Mouse (Mus musculus): ENCODE measurements around the gene Tmem150c. TPM values are rescaled to one million over a fixed set of nuclear protein-coding genes. Genes with fewer than 3 reads are reported as not detected.

Tmem150c gene
- polyA plus RNA-seq, 1 experiment from 2014 or later = 51.9 TPM

DNA sequence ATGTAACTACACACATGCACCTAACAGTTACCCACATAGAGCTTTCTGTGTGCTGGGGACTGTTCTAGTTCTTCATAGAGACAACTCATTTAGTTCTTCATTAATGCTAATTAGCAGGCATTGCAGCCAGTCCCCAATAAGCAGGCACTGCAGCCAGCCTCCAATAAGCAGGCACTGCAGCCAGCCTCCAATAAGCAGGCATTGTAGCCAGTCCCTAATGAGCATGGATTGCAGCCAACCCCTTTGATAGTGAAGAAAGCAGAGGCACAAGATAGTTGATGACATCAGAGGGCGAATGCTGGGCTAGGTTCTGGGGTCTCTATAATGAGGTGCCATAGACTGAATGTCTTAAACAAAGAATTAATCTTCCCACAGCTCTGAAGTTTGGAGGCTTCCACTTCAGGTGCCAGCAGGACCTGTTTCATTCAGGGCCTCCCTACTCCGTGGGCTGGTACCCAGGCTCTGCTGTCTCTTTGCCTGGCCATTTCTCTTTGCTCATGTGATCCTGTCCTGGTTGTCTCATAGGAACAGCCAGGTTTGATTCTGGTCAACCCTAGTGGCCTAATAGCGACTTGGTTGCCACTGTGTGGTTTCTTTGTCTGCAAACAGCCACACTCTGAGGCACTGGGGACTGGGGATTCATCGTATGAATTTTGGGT is 18.6 kb upstream of the Tmem150c start:
- WGBS = 71% methylated on average over 4 of the region's 4 CpGs
- Histone ChIP-seq H3K36me3 (ENCODE audit: control insufficient read depth, insufficient read depth, low read length) (no peaks in the 10 kb centered on the region), H3K27ac (ENCODE audit: low read length) (no peak overlapping the region), H3K27me3 (ENCODE audit: control insufficient read depth, insufficient read depth, low read depth, low read length) (no peaks in the 10 kb centered on the region), H3K4me1 (ENCODE audit: control insufficient read depth, insufficient read depth, low read length) (peaks cover 11% of the 10 kb centered on the region), H3K9me3 (replicated peaks; ENCODE audit: control insufficient read depth, low read length, poor library complexity, severe bottlenecking) (no peaks in the 10 kb centered on the region), H3K4me3 (ENCODE audit: low read depth, low read length) (no peak overlapping the region), H3K9ac (ENCODE audit: low read depth, low read length) (no peak overlapping the region), H3K4me2 (ENCODE audit: low read length) (no peak overlapping the region)
- ATAC-seq = peak; percentile 77

GRCm38 (mm10) chr5:100177547-100177946 is 17.9 kb upstream of the Tmem150c start:
- peaks cover 11% of the 10 kb centered on the region for H3K4me1 ChIP-seq (ENCODE audit: control insufficient read depth, insufficient read depth, low read length)
- H3K27me3 ChIP-seq (ENCODE audit: control insufficient read depth, insufficient read depth, low read depth, low read length) = no peaks in the 10 kb centered on the region
- no peak overlapping the region for H3K4me2 ChIP-seq (ENCODE audit: low read length)
- H3K4me3 ChIP-seq (ENCODE audit: low read depth, low read length) = no peak overlapping the region
- no peak for ATAC-seq
- H3K9ac ChIP-seq (ENCODE audit: low read depth, low read length) = no peak overlapping the region
- no peaks in the 10 kb centered on the region for H3K9me3 ChIP-seq (replicated peaks; ENCODE audit: control insufficient read depth, low read length, poor library complexity, severe bottlenecking)
- WGBS = 62% methylated on average over 3 of the region's 5 CpGs
- no peaks in the 10 kb centered on the region for H3K36me3 ChIP-seq (ENCODE audit: control insufficient read depth, insufficient read depth, low read length)
- H3K27ac ChIP-seq (ENCODE audit: low read length) = no peak overlapping the region

GRCm38 (mm10) chr5:100176096-100176495 is 16.5 kb upstream of the Tmem150c start:
- Histone ChIP-seq H3K4me2 (ENCODE audit: low read length) (no peak overlapping the region), H3K4me1 (ENCODE audit: control insufficient read depth, insufficient read depth, low read length) (peaks cover 11% of the 10 kb centered on the region), H3K27ac (ENCODE audit: low read length) (peak overlapping the region; percentile 6; the same call in 1 of the 2 replicates), H3K4me3 (ENCODE audit: low read depth, low read length) (no peak overlapping the region), H3K9ac (ENCODE audit: low read depth, low read length) (no peak overlapping the region), H3K9me3 (replicated peaks; ENCODE audit: control insufficient read depth, low read length, poor library complexity, severe bottlenecking) (no peaks in the 10 kb centered on the region), H3K36me3 (ENCODE audit: control insufficient read depth, insufficient read depth, low read length) (no peaks in the 10 kb centered on the region), H3K27me3 (ENCODE audit: control insufficient read depth, insufficient read depth, low read depth, low read length) (no peaks in the 10 kb centered on the region)
- 35% methylated on average over 5 of the region's 5 CpGs for WGBS
- peak; percentile 12; the same call in 1 of the 2 replicates for ATAC-seq

- H3K9me3 ChIP-seq (replicated peaks; ENCODE audit: control insufficient read depth, low read length, poor library complexity, severe bottlenecking) = no peaks in the 10 kb centered on the region
Observed at GRCm38 (mm10) chr5:100175582-100175981, 16.0 kb upstream of the Tmem150c start.

GRCm38 (mm10) chr5:100172104-100172503 is 12.5 kb upstream of the Tmem150c start:
- Histone ChIP-seq H3K27me3 (ENCODE audit: control insufficient read depth, insufficient read depth, low read depth, low read length) (no peaks in the 10 kb centered on the region), H3K4me2 (ENCODE audit: low read length) (no peak overlapping the region), H3K9me3 (replicated peaks; ENCODE audit: control insufficient read depth, low read length, poor library complexity, severe bottlenecking) (no peaks in the 10 kb centered on the region), H3K4me3 (ENCODE audit: low read depth, low read length) (no peak overlapping the region), H3K9ac (ENCODE audit: low read depth, low read length) (no peak overlapping the region), H3K36me3 (ENCODE audit: control insufficient read depth, insufficient read depth, low read length) (no peaks in the 10 kb centered on the region), H3K4me1 (ENCODE audit: control insufficient read depth, insufficient read depth, low read length) (peaks cover 8% of the 10 kb centered on the region), H3K27ac (ENCODE audit: low read length) (no peak overlapping the region)
- ATAC-seq = no peak
- WGBS = 40% methylated on average over 4 of the region's 4 CpGs

More at GRCm38 (mm10) chr5:100175582-100175981, 16.0 kb upstream of the Tmem150c start:
- H3K27me3 ChIP-seq (ENCODE audit: control insufficient read depth, insufficient read depth, low read depth, low read length) = no peaks in the 10 kb centered on the region
- 61% methylated on average over 7 of the region's 7 CpGs for whole genome bisulfite sequencing
- peak overlapping the region; percentile 6; the same call in 1 of the 2 replicates for H3K27ac ChIP-seq (ENCODE audit: low read length)
- no peaks in the 10 kb centered on the region for H3K36me3 ChIP-seq (ENCODE audit: control insufficient read depth, insufficient read depth, low read length)
- H3K4me3 ChIP-seq (ENCODE audit: low read depth, low read length) = no peak overlapping the region
- no peak overlapping the region for H3K9ac ChIP-seq (ENCODE audit: low read depth, low read length)
- peak; percentile 57; the same call in 1 of the 2 replicates for ATAC-seq
- H3K4me2 ChIP-seq (ENCODE audit: low read length) = no peak overlapping the region
- H3K4me1 ChIP-seq (ENCODE audit: control insufficient read depth, insufficient read depth, low read length) = peaks cover 11% of the 10 kb centered on the region

- Histone ChIP-seq H3K27ac (ENCODE audit: low read length) (no peak overlapping the region), H3K4me1 (ENCODE audit: control insufficient read depth, insufficient read depth, low read length) (no peaks in the 10 kb centered on the region), H3K9me3 (replicated peaks; ENCODE audit: control insufficient read depth, low read length, poor library complexity, severe bottlenecking) (no peaks in the 10 kb centered on the region), H3K36me3 (ENCODE audit: control insufficient read depth, insufficient read depth, low read length) (no peaks in the 10 kb centered on the region), H3K27me3 (ENCODE audit: control insufficient read depth, insufficient read depth, low read depth, low read length) (no peaks in the 10 kb centered on the region), H3K4me3 (ENCODE audit: low read depth, low read length) (no peak overlapping the region), H3K4me2 (ENCODE audit: low read length) (no peak overlapping the region), H3K9ac (ENCODE audit: low read depth, low read length) (no peak overlapping the region)
- ATAC-seq = no peak
- 51% methylated on average over 14 of the region's 14 CpGs for WGBS
Observed at GRCm38 (mm10) chr5:100166591-100167491, 7.2 kb upstream of the Tmem150c start.

DNA sequence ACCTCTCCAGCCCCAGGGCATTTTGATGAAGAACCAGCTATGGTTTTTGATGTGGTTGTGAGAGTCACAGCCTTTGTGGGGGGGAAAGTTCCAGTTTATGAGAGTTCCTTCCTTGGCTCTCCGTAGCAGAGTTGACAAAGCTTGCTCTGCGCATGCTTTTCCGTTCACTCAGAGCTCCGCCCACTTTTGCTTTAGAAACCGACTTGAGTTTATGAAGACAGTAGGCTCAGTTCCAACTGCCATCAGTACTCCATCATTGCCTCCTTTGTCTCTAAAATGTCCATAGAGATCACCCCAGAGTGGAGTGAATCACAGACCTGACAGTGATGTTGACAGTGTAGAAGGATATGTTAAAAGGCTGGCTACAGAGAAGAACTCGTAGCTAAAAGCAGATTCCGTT is 3.8 kb upstream of the Tmem150c start:
- Histone ChIP-seq H3K36me3 (ENCODE audit: control insufficient read depth, insufficient read depth, low read length) (no peaks in the 10 kb centered on the region), H3K9ac (ENCODE audit: low read depth, low read length) (no peak overlapping the region), H3K4me1 (ENCODE audit: control insufficient read depth, insufficient read depth, low read length) (no peaks in the 10 kb centered on the region), H3K4me2 (ENCODE audit: low read length) (no peak overlapping the region), H3K9me3 (replicated peaks; ENCODE audit: control insufficient read depth, low read length, poor library complexity, severe bottlenecking) (no peaks in the 10 kb centered on the region), H3K27ac (ENCODE audit: low read length) (no peak overlapping the region), H3K4me3 (ENCODE audit: low read depth, low read length) (no peak overlapping the region), H3K27me3 (ENCODE audit: control insufficient read depth, insufficient read depth, low read depth, low read length) (no peaks in the 10 kb centered on the region)
- 74% methylated on average over 7 of the region's 7 CpGs for WGBS
- ATAC-seq = no peak

DNA sequence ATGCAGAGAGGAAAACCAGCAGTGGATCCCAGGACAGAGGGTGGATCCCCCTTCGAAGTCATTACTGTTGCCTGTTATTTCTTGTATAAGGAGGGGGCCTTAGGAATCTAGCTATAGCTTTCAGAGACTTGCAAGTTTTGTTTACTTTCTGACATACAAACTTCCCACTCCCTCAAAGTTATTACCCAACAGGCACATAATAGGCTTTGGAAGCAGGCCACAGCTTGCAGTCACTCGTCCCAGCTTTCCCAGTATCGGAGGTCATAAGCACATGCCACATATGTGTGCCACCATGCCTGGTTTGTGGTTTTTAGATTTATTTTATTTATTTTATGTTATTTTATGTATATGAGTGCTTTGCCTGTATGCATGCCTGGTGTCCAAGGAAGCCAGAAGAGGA is 3.2 kb upstream of the Tmem150c start:
- H3K4me3 ChIP-seq (ENCODE audit: low read depth, low read length) = no peak overlapping the region
- no peaks in the 10 kb centered on the region for H3K27me3 ChIP-seq (ENCODE audit: control insufficient read depth, insufficient read depth, low read depth, low read length)
- H3K4me2 ChIP-seq (ENCODE audit: low read length) = no peak overlapping the region
- H3K9me3 ChIP-seq (replicated peaks; ENCODE audit: control insufficient read depth, low read length, poor library complexity, severe bottlenecking) = no peaks in the 10 kb centered on the region
- no peak for ATAC-seq
- no peak overlapping the region for H3K27ac ChIP-seq (ENCODE audit: low read length)
- no peaks in the 10 kb centered on the region for H3K4me1 ChIP-seq (ENCODE audit: control insufficient read depth, insufficient read depth, low read length)
- no peaks in the 10 kb centered on the region for H3K36me3 ChIP-seq (ENCODE audit: control insufficient read depth, insufficient read depth, low read length)
- H3K9ac ChIP-seq (ENCODE audit: low read depth, low read length) = no peak overlapping the region
- WGBS = 83% methylated on average over 3 of the region's 3 CpGs

DNA sequence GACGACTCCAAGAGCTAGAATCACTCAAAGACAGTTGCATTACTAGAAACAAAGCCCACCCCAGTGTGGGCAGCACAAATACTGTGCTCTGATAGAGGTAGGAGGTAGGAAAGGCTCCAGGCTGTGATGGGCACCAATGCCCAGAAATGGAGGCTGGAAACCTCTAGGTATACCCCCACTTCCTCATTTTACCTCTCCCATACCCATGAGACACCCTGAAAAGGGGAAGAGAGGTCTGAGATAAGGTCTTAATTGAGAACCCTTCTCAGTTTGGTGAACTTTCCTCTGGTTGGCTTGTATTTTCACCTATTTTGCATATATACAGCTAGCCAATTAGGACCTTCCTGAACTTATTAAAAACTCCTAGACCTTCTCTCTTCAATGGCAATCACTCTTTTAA is 2.4 kb upstream of the Tmem150c start:
- no peaks in the 10 kb centered on the region for H3K9me3 ChIP-seq (replicated peaks; ENCODE audit: control insufficient read depth, low read length, poor library complexity, severe bottlenecking)
- H3K27ac ChIP-seq (ENCODE audit: low read length) = no peak overlapping the region
- H3K4me1 ChIP-seq (ENCODE audit: control insufficient read depth, insufficient read depth, low read length) = no peaks in the 10 kb centered on the region; the same call in 1 of the 2 replicates
- no peaks in the 10 kb centered on the region for H3K27me3 ChIP-seq (ENCODE audit: control insufficient read depth, insufficient read depth, low read depth, low read length)
- no peak for ATAC-seq
- H3K4me2 ChIP-seq (ENCODE audit: low read length) = no peak overlapping the region
- H3K4me3 ChIP-seq (ENCODE audit: low read depth, low read length) = no peak overlapping the region
- H3K9ac ChIP-seq (ENCODE audit: low read depth, low read length) = no peak overlapping the region
- H3K36me3 ChIP-seq (ENCODE audit: control insufficient read depth, insufficient read depth, low read length) = no peaks in the 10 kb centered on the region
- 74% methylated on average over 1 of the region's 1 CpGs for WGBS

Data from midbrain, embryonic 16.5 days (tissue).